ENCODE assay signal across 8 mouse cellular contexts in genomic region chr11:23665311-23665786, GRCm38 (mm10). TPM values are rescaled to one million over a fixed set of nuclear protein-coding genes. Genes with fewer than 3 reads are reported as not detected.
DNase-seq lines count a peak whose midpoint lies in the region; ATAC-seq lines count a peak whose summit lies in the region.

Gene Pus10, plus strand, starts transcription at chr11:23665674.

- peak within 1 kb of the TSS; percentile 95 for H3K4me3 ChIP-seq in embryonic facial prominence, embryonic 15.5 days (replicated peaks)

- H3K27ac ChIP-seq in embryonic facial prominence, embryonic 15.5 days (replicated peaks): peak within 1 kb of the TSS; percentile 97

- intact Hi-C loops in heart, postnatal 10 days (cut with DNase I): loop anchor here (2.0 to 5.0 kb wide), 2 partner anchors 33 to 107 kb away; partner anchors contain the start of genes 0610010F05Rik and Rel

- H3K9ac ChIP-seq in embryonic facial prominence, embryonic 15.5 days: peak within 1 kb of the TSS; percentile 73

- WGBS in embryonic facial prominence, embryonic 15.5 days: 0% methylated on average over 37 of the region's 40 CpGs
- 1% methylated on average over 40 of the region's 40 CpGs for WGBS in large intestine, adult 2 months

- peak; percentile 28 for DNase-seq in urinary bladder, postnatal 14 days (ENCODE audit: low spot score)
- no peak for DNase-seq in urinary bladder, postnatal 25 days (ENCODE audit: low spot score)
- DNase-seq in heart, postnatal 10 days: no peak
- peak; percentile 28 for DNase-seq in large intestine, adult 2 months (ENCODE audit: low read depth, low spot score)
- DNase-seq in lung, postnatal 25 days (ENCODE audit: low spot score): peak; percentile 49
- no peak for DNase-seq in right cerebral cortex, postnatal 14 days
- no peak for DNase-seq in thymus, adult 18-20 months

- H3K36me3 ChIP-seq in embryonic facial prominence, embryonic 15.5 days: peaks cover 4% of the 10 kb centered on the region; the same call in 1 of the 2 replicates

- H3K9me3 ChIP-seq in embryonic facial prominence, embryonic 15.5 days (replicated peaks): no peaks in the 10 kb centered on the region

- no peaks in the 10 kb centered on the region for H3K27me3 ChIP-seq in embryonic facial prominence, embryonic 15.5 days

- ATAC-seq in embryonic facial prominence, embryonic 15.5 days (ENCODE audit: insufficient number of reproducible peaks, low FRiP score, low TSS enrichment, low read depth): peak; percentile 39

- H3K4me1 ChIP-seq in embryonic facial prominence, embryonic 15.5 days: 0 out of 2 replicates have a peak, but pooled peaks cover 3% of the 10 kb centered on the region

- H3K4me2 ChIP-seq in embryonic facial prominence, embryonic 15.5 days (replicated peaks): peak within 1 kb of the TSS; percentile 62

RNA-seq across cellular contexts. Expression of gene Pus10, which starts in this region (rescaled TPM):
- 18.7 and 21.2 TPM in 2 replicates for polyA plus RNA-seq in embryonic facial prominence, embryonic 15.5 days (2015; fragmentation: Nextera tagmentation; extraction: Ambion mirVana)
- total RNA-seq in heart, postnatal 10 days (2021): 10 to 100 TPM; 15.1 to 16.7 TPM
- polyA plus RNA-seq in large intestine, adult 2 months (2012; rRNA removed): 2.4 and 2.6 TPM in 2 replicates

Comparison
In these comparisons a context has a peak if more than half of its experiments do, and no peak if none do; other contexts are left out.
1. DNase-seq: peak in urinary bladder, postnatal 14 days (single experiment), large intestine, adult 2 months (single experiment) and lung, postnatal 25 days (single experiment); none in urinary bladder, postnatal 25 days (single experiment), heart, postnatal 10 days (0 of 2), right cerebral cortex, postnatal 14 days (single experiment) and thymus, adult 18-20 months (0 of 2).